1 mouse cellular context compared by ENCODE assay signal in the genomic region with DNA sequence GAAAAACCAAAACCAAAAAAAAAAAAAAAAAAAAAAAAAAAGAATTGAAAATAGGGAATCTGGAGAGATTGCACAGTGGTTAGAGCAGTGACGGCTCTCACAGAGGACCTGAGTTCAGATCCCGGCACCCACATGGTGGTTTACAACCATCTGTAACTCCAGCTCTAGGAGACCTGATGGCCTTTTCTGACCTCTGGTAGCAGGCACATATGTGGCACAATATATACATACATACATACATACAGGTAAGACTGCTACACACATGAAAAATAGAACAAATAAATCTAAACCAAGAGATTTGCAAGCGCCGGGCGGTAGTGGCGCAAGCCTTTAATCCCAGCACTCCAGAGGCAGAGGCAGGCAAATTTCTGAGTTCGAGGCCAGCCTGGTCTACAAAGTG.
TF ChIP-seq lines count a peak whose summit lies in the region.

No protein-coding gene starts in this region.

TF ChIP-seq in MEL, 35 proteins besides CTCF, POLR2A, EP300 and RAD21:
- TF ChIP-seq ZKSCAN1 (IDR thresholded peaks at IDR 0.05; ENCODE audit: low read depth, low read length) = no peak
- peak; percentile 87 for TF ChIP-seq ZNF384 (IDR thresholded peaks at IDR 0.05; ENCODE audit: low read depth, low read length)
TF ChIP-seq in MEL: peak in this region for 1.
